Mouse (Mus musculus) heart, embryonic 16.5 days (tissue): ENCODE measurements around the gene Clec4n. TPM values are rescaled to one million over a fixed set of nuclear protein-coding genes. Genes with fewer than 3 reads are reported as not detected.
"Not testable (repeated sequence)": the region's sequence is repeated elsewhere in the genome, so short reads cannot be mapped to it uniquely, and the experiment has no call there.

Experiments used
- ATAC-seq: fragments of 200-750 bp; cut with Nextera tagmentation; replicated peaks from 2 replicates; pipeline ENCODE4 v1.8.0; 2017; ENCODE audit warnings: moderate number of reproducible peaks; ENCODE audit not compliant: insufficient read depth, low FRiP score; ENCODE audit errors: extremely low read depth
- H3K27ac ChIP-seq: fragments of 300-500 bp; sonication (generic); 2 replicates; pipeline ENCODE4 v1.5.1; 2014; ENCODE audit warnings: mild to moderate bottlenecking, low read length, control low read depth, moderate library complexity
- H3K27me3 ChIP-seq: fragments of 300-500 bp; sonication (generic); 2 replicates; pipeline ENCODE4 v1.6.1; 2014; ENCODE audit warnings: low read length, mixed read lengths; ENCODE audit not compliant: control insufficient read depth, insufficient read depth
- H3K36me3 ChIP-seq: fragments of 300-500 bp; sonication (generic); 2 replicates; pipeline ENCODE4 v1.6.1; 2014; ENCODE audit not compliant: control insufficient read depth, insufficient read depth
- H3K4me1 ChIP-seq: fragments of 300-500 bp; sonication (generic); 2 replicates; pipeline ENCODE4 v1.6.1; 2014; ENCODE audit warnings: low read length, mixed read lengths; ENCODE audit not compliant: control insufficient read depth, insufficient read depth
- H3K4me2 ChIP-seq: fragments of 300-500 bp; sonication (generic); 2 replicates; pipeline ENCODE4 v1.6.1; 2014; ENCODE audit warnings: low read depth, mild to moderate bottlenecking, control low read depth, low read length
- H3K4me3 ChIP-seq: fragments of 300-500 bp; sonication (generic); 2 replicates; pipeline ENCODE4 v1.5.1; 2014; ENCODE audit warnings: mild to moderate bottlenecking, control low read depth, low read length
- H3K9ac ChIP-seq: fragments of 300-500 bp; sonication (generic); 2 replicates; pipeline ENCODE4 v1.6.1; 2014; ENCODE audit warnings: low read length, control low read depth
- H3K9me3 ChIP-seq: fragments of 300-500 bp; sonication (generic); replicated peaks from 2 replicates; pipeline ENCODE4 v1.6.1; 2016; ENCODE audit warnings: low read length; ENCODE audit not compliant: control insufficient read depth
- WGBS: fragments of 180-500 bp; shearing (Covaris S2); extraction: QIAGEN DNeasy Blood & Tissue Kit; methylation state at CpG from one replicate; pipeline ENCODE4 v1.1.7; 2014; 5-methylcytosine and 5-hydroxymethylcytosine counted together
- polyA plus RNA-seq: library from polyadenylated mRNA; unstranded; fragments of >200 nt; fragmentation: Nextera tagmentation; extraction: Ambion mirVana; gene quantifications from 2 replicates; pipeline ENCODE4 v1.2.1, GENCODE M21; 2015

Clec4n gene
- polyA plus RNA-seq, 1 experiment from 2014 or later, result 3.7 TPM

GRCm38 (mm10) chr6:123279443-123279842, 49.8 kb downstream of the Clec4n start:
- no peaks in the 10 kb centered on the region for H3K36me3 ChIP-seq
- no peaks in the 10 kb centered on the region for H3K9me3 ChIP-seq
- H3K27ac ChIP-seq, result no peak overlapping the region
- no peak overlapping the region for H3K9ac ChIP-seq
- no peak overlapping the region for H3K4me2 ChIP-seq
- ATAC-seq, result no peak
- no peak overlapping the region for H3K4me3 ChIP-seq
- H3K27me3 ChIP-seq, result no peaks in the 10 kb centered on the region
- H3K4me1 ChIP-seq, result no peaks in the 10 kb centered on the region
- 82% methylated on average over 2 of the region's 2 CpGs for WGBS

GRCm38 (mm10) chr6:123286311-123286710, 56.7 kb downstream of the Clec4n start:
- H3K4me1 ChIP-seq, result no peaks in the 10 kb centered on the region
- no peaks in the 10 kb centered on the region for H3K36me3 ChIP-seq
- 0 out of 2 replicates have a peak, but pooled peaks cover 6% of the 10 kb centered on the region for H3K9me3 ChIP-seq
- H3K9ac ChIP-seq, result no peak overlapping the region
- ATAC-seq, result no peak
- 70% methylated on average over 2 of the region's 2 CpGs for WGBS
- H3K27me3 ChIP-seq, result no peaks in the 10 kb centered on the region
- H3K4me3 ChIP-seq, result no peak overlapping the region
- no peak overlapping the region for H3K4me2 ChIP-seq
- H3K27ac ChIP-seq, result no peak overlapping the region

GRCm38 (mm10) chr6:123288931-123289330, 59.3 kb downstream of the Clec4n start:
- ATAC-seq, result 0 out of 2 replicates have a peak, but pooled peaks have one; percentile 6
- Histone ChIP-seq H3K27me3 (no peaks in the 10 kb centered on the region), H3K4me3 (no peak overlapping the region), H3K4me1 (no peaks in the 10 kb centered on the region), H3K36me3 (no peaks in the 10 kb centered on the region), H3K9me3 (0 out of 2 replicates have a peak, but pooled peaks cover 6% of the 10 kb centered on the region), H3K4me2 (no peak overlapping the region), H3K9ac (no peak overlapping the region), H3K27ac (no peak overlapping the region)
- WGBS, result 63% methylated on average over 10 of the region's 10 CpGs

GRCm38 (mm10) chr6:123289753-123290152, 60.1 kb downstream of the Clec4n start, which contains the start of gene Clec4e:
TSS of gene Clec4e (minus strand) at chr6:123289870.
- Histone ChIP-seq H3K4me1 (no peaks in the 10 kb centered on the region), H3K4me3 (no peak within 1 kb of the TSS), H3K4me2 (no peak within 1 kb of the TSS), H3K27me3 (no peaks in the 10 kb centered on the region), H3K9me3 (0 out of 2 replicates have a peak, but pooled peaks cover 6% of the 10 kb centered on the region), H3K27ac (no peak within 1 kb of the TSS), H3K36me3 (no peaks in the 10 kb centered on the region), H3K9ac (no peak within 1 kb of the TSS)
- ATAC-seq, result no peak
- WGBS, result 66% methylated on average over 4 of the region's 4 CpGs

- Histone ChIP-seq H3K9ac (no peak overlapping the region), H3K9me3 (no peaks in the 10 kb centered on the region), H3K4me1 (no peaks in the 10 kb centered on the region), H3K4me2 (no peak overlapping the region), H3K36me3 (no peaks in the 10 kb centered on the region), H3K27me3 (no peaks in the 10 kb centered on the region), H3K27ac (no peak overlapping the region), H3K4me3 (no peak overlapping the region)
- no peak for ATAC-seq
- 88% methylated on average over 1 of the region's 1 CpGs for WGBS
Observed at GRCm38 (mm10) chr6:123292751-123293400, 63.2 kb downstream of the Clec4n start.

- not testable (repeated sequence) for H3K9me3 ChIP-seq, H3K36me3 ChIP-seq, H3K4me1 ChIP-seq, H3K27me3 ChIP-seq, ATAC-seq, H3K9ac ChIP-seq, H3K4me2 ChIP-seq, H3K27ac ChIP-seq, H3K4me3 ChIP-seq
- 77% methylated on average over 11 of the region's 11 CpGs for WGBS
Observed at GRCm38 (mm10) chr6:123293509-123293908, 63.9 kb downstream of the Clec4n start.

Other genes with a start within 250 kb of the Clec4n start
- not detected in 2 replicates for gene Clec4a4, start 239.5 kb upstream of the Clec4n start, polyA plus RNA-seq
- not detected in 2 replicates for gene Clec4b1, start 179.9 kb upstream of the Clec4n start, polyA plus RNA-seq
- 2.3 and 2.5 TPM in 2 replicates for gene Clec4a2, start 123.4 kb upstream of the Clec4n start, polyA plus RNA-seq
- gene Clec4b2, start 57.0 kb upstream of the Clec4n start, polyA plus RNA-seq, result not detected in 2 replicates
- gene Clec4d, start 32.3 kb downstream of the Clec4n start, polyA plus RNA-seq, result 0.11 and 0.44 TPM in 2 replicates
- gene Clec4e, start 60.0 kb downstream of the Clec4n start, polyA plus RNA-seq, result 0.10 and 0.18 TPM in 2 replicates
- not detected in 2 replicates for gene Vmn2r19, start 78.5 kb downstream of the Clec4n start, polyA plus RNA-seq
- not detected in 2 replicates for gene Vmn2r20, start 188.3 kb downstream of the Clec4n start, polyA plus RNA-seq